Mouse (Mus musculus) E14TG2a.4 (cell line): ENCODE data around the gene Rin1.

Source experiments
- CTCF ChIP-seq: conservative IDR thresholded peaks from 2 replicates; pipeline ENCODE4 v1.5.1; 2014; ENCODE audit warnings: low read length
- POU5F1 ChIP-seq: IDR thresholded peaks from 2 replicates; pipeline ENCODE4 v1.6.1; 2014; ENCODE audit warnings: low read length, borderline replicate concordance

DNA sequence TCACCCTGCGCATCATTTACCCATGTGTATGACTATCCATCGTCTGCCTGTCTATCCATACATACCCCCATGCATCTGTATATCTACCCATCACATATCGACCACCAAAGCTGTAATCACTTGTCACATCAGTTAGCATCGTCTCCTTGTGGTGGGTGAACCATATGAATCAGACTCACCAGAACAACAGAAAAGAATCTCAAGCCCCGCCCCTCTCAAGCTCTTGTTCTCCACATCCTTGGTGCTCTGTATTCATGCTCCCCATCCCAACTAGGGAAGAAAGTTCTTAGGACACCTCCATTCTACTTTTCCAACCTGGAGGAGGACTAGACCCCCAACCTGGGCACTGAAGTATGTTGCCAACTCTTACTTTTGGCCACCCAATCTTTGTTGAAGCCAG lies 11.8 kb downstream of the Rin1 start:
- TF ChIP-seq CTCF (no peak), POU5F1 (no peak)
